In the genomic region with DNA sequence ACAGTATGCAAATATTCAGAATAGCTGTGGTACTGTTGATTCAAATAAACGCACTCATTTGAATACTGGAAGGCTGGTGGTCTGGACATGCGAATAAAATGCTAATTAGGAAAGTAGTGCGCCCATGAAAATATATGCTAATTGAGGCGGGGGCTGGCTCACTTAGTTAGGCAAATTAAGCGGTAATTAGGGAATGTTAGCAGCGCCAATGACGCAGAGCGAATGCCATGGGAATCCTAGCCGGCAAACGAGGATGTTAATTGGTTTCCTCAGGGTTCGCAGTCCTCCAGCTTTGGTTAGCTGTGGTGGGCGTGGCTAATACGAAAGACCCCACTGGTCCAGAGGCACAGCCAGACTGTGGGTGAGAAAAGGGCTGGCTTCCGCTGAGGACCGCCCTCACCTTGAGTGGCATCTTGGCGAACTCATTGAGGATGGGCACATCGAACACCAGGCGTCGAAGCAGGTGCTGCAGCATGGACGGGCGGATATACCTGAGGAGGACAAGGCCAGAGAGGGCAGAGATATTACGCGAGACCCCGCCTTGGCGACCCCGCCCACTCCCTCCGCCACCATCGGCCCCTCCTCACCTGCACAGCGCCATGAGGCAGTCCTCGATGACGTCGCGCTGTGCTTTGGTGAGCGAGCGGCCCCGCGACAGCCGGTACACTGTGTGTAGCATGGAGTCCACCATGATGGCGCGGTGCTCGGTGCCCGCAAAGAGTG, we compare ENCODE assay signal across 8 mouse cellular contexts. TPM values are rescaled to one million over a fixed set of nuclear protein-coding genes. Genes with fewer than 3 reads are reported as not detected.
DNase-seq lines count a peak whose midpoint lies in the region; ATAC-seq lines count a peak whose summit lies in the region.

No protein-coding gene starts in this region.

- peak overlapping the region; percentile 53 for H3K4me2 ChIP-seq in lung, embryonic 15.5 days
- peak overlapping the region; percentile 50 for H3K4me2 ChIP-seq in forebrain, embryonic 15.5 days (replicated peaks)
- peak overlapping the region; percentile 68 for H3K4me2 ChIP-seq in neural tube, embryonic 12.5 days (replicated peaks)

- peaks cover 26% of the 10 kb centered on the region for H3K27me3 ChIP-seq in lung, embryonic 15.5 days
- 0 out of 2 replicates have a peak, but pooled peaks cover 2% of the 10 kb centered on the region for H3K27me3 ChIP-seq in forebrain, embryonic 15.5 days
- H3K27me3 ChIP-seq in neural tube, embryonic 12.5 days (replicated peaks) = peaks cover 42% of the 10 kb centered on the region

- H3K36me3 ChIP-seq in lung, embryonic 15.5 days = no peaks in the 10 kb centered on the region
- no peaks in the 10 kb centered on the region for H3K36me3 ChIP-seq in forebrain, embryonic 15.5 days
- no peaks in the 10 kb centered on the region for H3K36me3 ChIP-seq in neural tube, embryonic 12.5 days

- peak overlapping the region; percentile 21 for H3K4me3 ChIP-seq in lung, embryonic 15.5 days
- H3K4me3 ChIP-seq in forebrain, embryonic 15.5 days = peak overlapping the region; percentile 51
- peak overlapping the region; percentile 31 for H3K4me3 ChIP-seq in neural tube, embryonic 12.5 days

- H3K27ac ChIP-seq in lung, embryonic 15.5 days = no peak overlapping the region
- peak overlapping the region; percentile 97 for H3K27ac ChIP-seq in forebrain, embryonic 15.5 days (replicated peaks)
- 0 out of 2 replicates have a peak overlapping the region, but pooled peaks have one; percentile 6 for H3K27ac ChIP-seq in neural tube, embryonic 12.5 days

- H3K9ac ChIP-seq in lung, embryonic 15.5 days = no peak overlapping the region
- H3K9ac ChIP-seq in forebrain, embryonic 15.5 days (replicated peaks) = peak overlapping the region; percentile 54
- H3K9ac ChIP-seq in neural tube, embryonic 12.5 days = peak overlapping the region; percentile 30; the same call in 1 of the 2 replicates

- 13% methylated on average over 42 of the region's 42 CpGs for WGBS in lung, embryonic 15.5 days
- WGBS in forebrain, embryonic 15.5 days = under 1% methylated on average over 42 of the region's 42 CpGs
- 2% methylated on average over 42 of the region's 42 CpGs for WGBS in neural tube, embryonic 12.5 days

- H3K4me1 ChIP-seq in lung, embryonic 15.5 days = peaks cover 10% of the 10 kb centered on the region
- H3K4me1 ChIP-seq in forebrain, embryonic 15.5 days = peaks cover 47% of the 10 kb centered on the region
- H3K4me1 ChIP-seq in neural tube, embryonic 12.5 days = peaks cover 13% of the 10 kb centered on the region

- no peak for ATAC-seq in lung, embryonic 15.5 days (ENCODE audit: borderline replicate concordance, extremely low read depth, low FRiP score, low TSS enrichment)
- ATAC-seq in forebrain, embryonic 15.5 days (replicated peaks) = peak; percentile 90
- peak; percentile 90 for ATAC-seq in neural tube, embryonic 12.5 days (ENCODE audit: low FRiP score, low read depth)

- no peaks in the 10 kb centered on the region for H3K9me3 ChIP-seq in lung, embryonic 15.5 days
- H3K9me3 ChIP-seq in forebrain, embryonic 15.5 days = no peaks in the 10 kb centered on the region
- H3K9me3 ChIP-seq in neural tube, embryonic 12.5 days = no peaks in the 10 kb centered on the region

- intact Hi-C loops in heart, postnatal 36 days (cut with DNase I) = no loop called here

- no peak for DNase-seq in lung, postnatal 4 days
- DNase-seq in left cerebral cortex, adult 11 months (ENCODE audit: low spot score) = peak; percentile 25
- DNase-seq in adipocyte (ENCODE audit: low spot score) = no peak
- no peak for DNase-seq in thymus, postnatal 36 days
- no peak for DNase-seq in heart, postnatal 36 days

RNA-seq across cellular contexts. Expression of gene Ryr1, which starts 53.6 kb away (rescaled TPM):
- 0.19 and 0.24 TPM in 2 replicates for polyA plus RNA-seq in lung, embryonic 15.5 days (2015; fragmentation: Nextera tagmentation; extraction: Ambion mirVana)
- 13.3 and 15.6 TPM in 2 replicates for polyA plus RNA-seq in forebrain, embryonic 15.5 days (2015; fragmentation: Nextera tagmentation; extraction: Ambion mirVana)
- polyA plus RNA-seq in neural tube, embryonic 12.5 days (2016; fragmentation: Nextera tagmentation; extraction: Ambion mirVana) = 4.4 and 5.0 TPM in 2 replicates
- total RNA-seq in heart, postnatal 36 days (2021) = under 1 TPM; 0.03 to 0.08 TPM
